Mouse (Mus musculus) intestine, embryonic 15.5 days (tissue): ENCODE results near the gene Kansl2. TPM values are rescaled to one million over a fixed set of nuclear protein-coding genes. Genes with fewer than 3 reads are reported as not detected.

Experiments
- ATAC-seq: fragments of 200-750 bp; cut with Nextera tagmentation; 2 replicates; pipeline ENCODE4 v1.8.0; 2017; ENCODE audit warnings: moderate TSS enrichment, moderate library complexity
- H3K27ac ChIP-seq: fragments of 300-500 bp; sonication (generic); 2 replicates; pipeline ENCODE4 v1.5.1; 2015; ENCODE audit warnings: mild to moderate bottlenecking, inconsistent platforms
- H3K27me3 ChIP-seq: fragments of 300-500 bp; sonication (generic); replicated peaks from 2 replicates; pipeline ENCODE4 v1.6.1; 2015; ENCODE audit warnings: inconsistent platforms
- H3K36me3 ChIP-seq: fragments of 300-500 bp; sonication (generic); 2 replicates; pipeline ENCODE4 v1.6.1; 2015; ENCODE audit warnings: inconsistent platforms
- H3K4me1 ChIP-seq: fragments of 300-500 bp; sonication (generic); replicated peaks from 2 replicates; pipeline ENCODE4 v1.6.1; 2015; ENCODE audit warnings: inconsistent platforms
- H3K4me2 ChIP-seq: fragments of 300-500 bp; sonication (generic); replicated peaks from 2 replicates; pipeline ENCODE4 v1.6.1; 2015; ENCODE audit warnings: mild to moderate bottlenecking, inconsistent platforms
- H3K4me3 ChIP-seq: fragments of 300-500 bp; sonication (generic); replicated peaks from 2 replicates; pipeline ENCODE4 v1.5.1; 2015; ENCODE audit warnings: inconsistent platforms
- H3K9ac ChIP-seq: fragments of 300-500 bp; sonication (generic); 2 replicates; pipeline ENCODE4 v1.6.1; 2015; ENCODE audit warnings: inconsistent platforms
- H3K9me3 ChIP-seq: fragments of 300-500 bp; sonication (generic); 2 replicates; pipeline ENCODE4 v1.6.1; 2016; ENCODE audit warnings: inconsistent platforms
- WGBS: fragments of 180-500 bp; shearing (Covaris S2); methylation state at CpG from one replicate; pipeline ENCODE4 v1.1.7; 2015; 5-methylcytosine and 5-hydroxymethylcytosine counted together
- polyA plus RNA-seq: library from polyadenylated mRNA; unstranded; fragments of >200 nt; fragmentation: Nextera tagmentation; extraction: Ambion mirVana; gene quantifications from 2 replicates; pipeline ENCODE4 v1.2.1, GENCODE M21; 2015

Gene Kansl2
- polyA plus RNA-seq, 1 experiment from 2014 or later = 86.7 TPM

DNA sequence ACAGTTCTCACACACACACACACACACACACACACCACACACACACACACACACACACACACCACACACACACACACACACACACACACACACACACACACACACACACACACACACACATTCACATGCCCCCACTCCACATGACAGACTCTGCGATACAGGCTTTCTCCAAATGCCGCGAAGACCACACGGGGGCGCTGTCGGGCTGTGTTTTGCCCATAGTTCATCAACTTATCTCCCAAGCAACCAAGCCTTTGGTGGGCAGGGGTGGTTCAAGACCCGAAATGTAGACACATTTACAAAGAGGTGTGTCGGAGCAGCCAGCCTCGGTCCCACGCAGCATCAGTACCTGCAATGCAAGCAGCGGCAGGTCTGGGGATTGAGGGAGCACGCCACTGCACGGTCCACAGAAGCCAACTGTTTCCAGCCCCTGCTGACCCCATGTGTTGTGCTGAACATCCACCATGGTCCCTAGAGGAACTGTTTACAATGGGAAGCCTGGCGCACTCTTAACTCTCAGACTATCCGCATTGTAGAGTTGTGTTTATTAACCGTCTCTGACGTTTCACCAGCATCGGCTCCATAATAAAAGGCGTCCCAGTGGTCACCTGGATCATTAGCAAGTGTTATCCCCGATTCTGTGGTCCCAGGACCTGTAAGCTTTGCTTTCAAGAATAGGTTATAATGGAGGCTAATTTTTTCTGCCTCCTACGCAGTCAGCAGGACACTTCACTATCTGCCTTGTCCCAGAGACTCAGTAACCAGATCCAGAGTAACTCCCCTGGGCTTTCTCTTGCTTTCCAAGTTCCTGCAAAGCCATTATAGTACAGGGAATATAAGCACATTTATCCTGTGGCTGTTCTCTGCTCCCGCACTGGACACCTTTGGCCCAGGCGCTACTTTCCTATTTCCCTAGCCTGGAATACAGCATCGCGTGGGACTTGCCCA is 23.4 kb downstream of the Kansl2 start:
- 23% methylated on average over 25 of the region's 25 CpGs for WGBS
- Histone ChIP-seq H3K27ac (no peak overlapping the region), H3K9me3 (no peaks in the 10 kb centered on the region), H3K27me3 (no peaks in the 10 kb centered on the region), H3K4me2 (peak overlapping the region; percentile 61), H3K4me1 (peaks cover 6% of the 10 kb centered on the region), H3K4me3 (peak overlapping the region; percentile 16), H3K36me3 (no peaks in the 10 kb centered on the region), H3K9ac (no peak overlapping the region)
- peak; percentile 53; the same call in 1 of the 2 replicates for ATAC-seq

DNA sequence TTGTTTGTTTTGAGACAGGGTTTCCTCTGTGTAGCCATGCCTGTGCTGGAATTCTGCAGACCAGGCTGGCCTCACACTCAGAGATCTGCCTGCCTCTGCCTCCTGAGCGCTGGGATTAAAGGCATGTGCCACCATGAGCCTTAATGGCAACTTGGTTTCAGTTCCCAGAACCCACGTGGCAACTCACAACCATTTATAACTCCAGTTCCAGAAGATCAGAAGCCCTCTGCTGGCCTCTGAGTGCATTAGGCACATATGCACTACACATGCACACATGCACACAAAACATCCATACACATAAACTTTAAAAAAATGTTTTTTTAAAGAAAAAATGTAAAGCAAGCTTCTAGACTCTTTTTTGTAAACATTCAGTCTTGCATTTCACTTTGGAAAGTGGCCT is 24.7 kb downstream of the Kansl2 start:
- Histone ChIP-seq H3K4me3 (no peak overlapping the region), H3K4me1 (peaks cover 6% of the 10 kb centered on the region), H3K27ac (no peak overlapping the region), H3K9me3 (no peaks in the 10 kb centered on the region), H3K4me2 (no peak overlapping the region), H3K27me3 (no peaks in the 10 kb centered on the region), H3K36me3 (no peaks in the 10 kb centered on the region), H3K9ac (no peak overlapping the region)
- no peak for ATAC-seq
- WGBS = 56% methylated on average over 2 of the region's 2 CpGs

DNA sequence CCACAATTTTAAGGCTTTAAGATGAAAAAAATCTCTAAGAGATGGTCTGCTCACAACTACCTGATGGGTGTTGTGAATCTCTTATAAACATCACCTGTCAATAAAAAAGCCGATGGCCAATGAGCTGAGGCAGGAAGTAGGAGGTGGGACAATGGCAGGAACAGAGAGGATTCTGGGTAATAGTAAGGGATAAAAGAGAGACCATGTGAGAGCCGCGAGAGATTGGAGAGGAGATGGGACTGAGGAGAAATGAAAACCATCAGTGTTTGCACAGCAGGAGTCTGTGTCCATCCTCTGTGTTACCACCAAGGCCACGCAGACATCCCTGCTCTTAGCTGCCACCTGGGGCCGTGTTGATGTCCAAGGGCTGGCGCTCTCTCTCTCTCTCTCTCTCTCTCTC is 26.7 kb downstream of the Kansl2 start:
- H3K9me3 ChIP-seq = no peaks in the 10 kb centered on the region
- no peaks in the 10 kb centered on the region for H3K36me3 ChIP-seq
- no peak overlapping the region for H3K4me3 ChIP-seq
- H3K4me1 ChIP-seq = peaks cover 6% of the 10 kb centered on the region
- H3K27me3 ChIP-seq = no peaks in the 10 kb centered on the region
- H3K27ac ChIP-seq = no peak overlapping the region
- no peak overlapping the region for H3K9ac ChIP-seq
- H3K4me2 ChIP-seq = no peak overlapping the region
- no peak for ATAC-seq
- WGBS = 92% methylated on average over 5 of the region's 6 CpGs

DNA sequence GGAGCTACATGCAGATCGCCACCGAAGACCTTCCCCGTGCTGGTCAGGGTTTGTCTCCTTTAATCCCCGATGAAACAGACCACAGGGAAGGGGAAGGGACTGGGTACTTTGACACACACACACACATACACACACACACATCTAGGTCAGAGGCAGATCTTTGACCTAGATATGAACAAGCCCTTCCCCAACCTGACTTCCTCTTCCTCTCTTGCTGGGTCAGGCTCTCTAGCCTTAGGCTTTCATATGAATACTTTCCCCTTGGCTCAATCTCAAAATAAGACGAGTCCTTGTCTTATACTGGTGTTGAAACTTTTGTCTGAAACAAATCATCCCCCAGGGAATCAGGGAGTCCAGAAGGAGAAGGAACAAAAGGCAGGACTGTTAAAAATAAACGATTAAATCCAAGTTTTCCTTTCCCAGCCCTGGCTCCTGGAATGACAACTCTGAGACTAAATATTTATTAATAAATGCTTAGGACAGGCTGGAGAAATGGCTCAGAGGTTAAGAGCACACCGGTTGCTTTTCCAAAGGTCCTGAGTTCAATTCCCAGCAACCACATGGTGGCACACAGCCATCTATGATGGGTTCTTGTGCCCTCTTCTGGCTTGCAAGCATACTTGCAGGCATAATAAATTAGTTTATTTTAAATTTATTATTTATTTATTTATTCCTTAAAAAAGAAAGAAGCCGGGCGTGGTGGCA is 27.7 kb downstream of the Kansl2 start:
- no peak for ATAC-seq
- Histone ChIP-seq H3K4me3 (no peak overlapping the region), H3K9ac (no peak overlapping the region), H3K27me3 (no peaks in the 10 kb centered on the region), H3K4me1 (peaks cover 6% of the 10 kb centered on the region), H3K4me2 (no peak overlapping the region), H3K36me3 (no peaks in the 10 kb centered on the region), H3K27ac (no peak overlapping the region), H3K9me3 (no peaks in the 10 kb centered on the region)
- 68% methylated on average over 9 of the region's 9 CpGs for WGBS

DNA sequence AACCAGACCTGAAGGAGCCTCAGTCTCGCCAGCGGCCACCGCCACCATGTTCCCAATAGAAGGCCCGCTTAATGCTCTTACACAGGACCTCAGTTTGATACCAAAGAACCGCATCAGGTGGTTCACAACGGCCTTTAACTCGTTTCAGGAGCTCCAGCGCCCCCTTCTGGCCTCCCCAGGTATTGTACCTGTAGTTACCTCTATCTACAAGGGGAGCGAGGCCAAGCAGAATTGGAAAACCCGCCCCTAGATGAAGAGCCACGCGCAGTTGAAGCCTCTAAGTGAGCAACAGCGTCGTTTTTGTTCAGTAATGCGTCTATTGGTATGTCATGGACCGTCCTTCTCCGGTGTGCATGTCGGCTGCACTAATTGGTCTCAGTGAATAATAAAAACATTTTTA is 29.6 kb downstream of the Kansl2 start:
- Histone ChIP-seq H3K36me3 (no peaks in the 10 kb centered on the region), H3K4me2 (no peak overlapping the region), H3K4me3 (no peak overlapping the region), H3K27ac (no peak overlapping the region), H3K27me3 (no peaks in the 10 kb centered on the region), H3K4me1 (no peaks in the 10 kb centered on the region), H3K9me3 (no peaks in the 10 kb centered on the region), H3K9ac (no peak overlapping the region)
- 16% methylated on average over 18 of the region's 18 CpGs for WGBS
- no peak for ATAC-seq

DNA sequence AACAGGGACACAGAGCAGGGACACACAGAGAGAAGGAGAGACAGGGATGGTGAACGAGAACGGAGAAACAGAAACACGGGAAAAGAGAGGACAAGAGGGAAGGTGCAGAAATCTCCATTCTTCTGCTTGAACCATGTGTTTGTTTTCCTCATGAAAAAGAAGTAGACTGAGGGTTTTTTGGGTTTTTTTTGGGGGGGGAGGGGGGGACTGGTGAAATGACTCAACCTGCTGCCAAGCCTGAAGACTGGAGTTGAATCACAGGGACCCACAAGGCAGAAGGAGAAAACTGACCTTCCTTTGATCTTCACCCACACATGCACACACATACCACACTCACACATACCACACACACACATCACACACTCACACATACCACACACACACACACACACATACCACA is 30.7 kb downstream of the Kansl2 start:
- Histone ChIP-seq H3K36me3 (no peaks in the 10 kb centered on the region), H3K27ac (no peak overlapping the region), H3K4me2 (no peak overlapping the region), H3K9ac (no peak overlapping the region), H3K4me3 (no peak overlapping the region), H3K27me3 (no peaks in the 10 kb centered on the region), H3K9me3 (no peaks in the 10 kb centered on the region), H3K4me1 (no peaks in the 10 kb centered on the region)
- 75% methylated on average over 3 of the region's 3 CpGs for WGBS
- no peak for ATAC-seq

DNA sequence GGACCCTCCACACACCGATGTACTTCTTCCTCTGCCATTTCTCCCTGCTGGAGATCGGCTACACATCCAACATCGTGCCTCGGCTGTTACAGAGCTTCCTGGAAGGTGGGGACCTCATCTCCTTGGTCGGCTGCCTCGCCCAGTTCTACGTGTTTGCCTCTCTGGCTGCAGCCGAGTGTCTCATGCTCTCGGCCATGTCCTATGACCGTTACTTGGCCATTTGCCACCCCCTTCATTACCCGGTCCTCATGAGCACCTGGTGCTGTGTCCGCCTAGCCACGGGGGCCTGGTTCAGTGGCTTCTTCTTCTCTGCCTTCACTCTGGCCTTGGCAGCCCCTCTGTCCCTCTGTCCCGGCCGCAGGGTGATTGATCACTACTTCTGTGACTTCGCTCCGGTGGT is 36.4 kb downstream of the Kansl2 start:
- no peak overlapping the region for H3K4me2 ChIP-seq
- no peak overlapping the region for H3K9ac ChIP-seq
- H3K36me3 ChIP-seq = no peaks in the 10 kb centered on the region
- ATAC-seq = no peak
- no peak overlapping the region for H3K27ac ChIP-seq
- H3K4me3 ChIP-seq = no peak overlapping the region
- no peaks in the 10 kb centered on the region for H3K27me3 ChIP-seq
- H3K4me1 ChIP-seq = no peaks in the 10 kb centered on the region
- WGBS = 86% methylated on average over 17 of the region's 17 CpGs
- H3K9me3 ChIP-seq = no peaks in the 10 kb centered on the region

DNA sequence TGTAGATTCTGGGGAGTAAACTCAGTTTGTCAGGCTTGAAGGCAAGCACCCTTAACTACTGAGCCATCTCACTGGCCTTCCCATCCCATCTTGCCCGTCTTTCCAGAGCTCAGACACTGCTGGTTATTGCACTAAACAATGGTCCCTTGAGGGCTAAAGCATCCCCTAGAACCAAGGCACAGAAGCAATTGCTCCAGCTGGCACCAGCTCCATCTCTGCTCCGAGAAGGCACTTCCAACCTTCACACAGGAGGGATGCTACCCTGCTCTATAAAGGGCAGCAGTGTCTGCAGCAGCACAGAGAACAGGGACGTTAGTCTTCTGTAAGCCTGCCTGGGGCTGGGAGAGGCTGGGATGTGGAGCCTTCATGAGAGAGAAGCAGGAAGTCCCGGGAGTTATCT is 42.0 kb downstream of the Kansl2 start, which contains the start of gene Olfr279:
Gene Olfr279 (plus strand): TSS at position 301 of the 400 bp plus-strand sequence.
- H3K4me1 ChIP-seq = no peaks in the 10 kb centered on the region
- no peak within 1 kb of the TSS for H3K4me3 ChIP-seq
- no peaks in the 10 kb centered on the region for H3K27me3 ChIP-seq
- no peaks in the 10 kb centered on the region for H3K36me3 ChIP-seq
- 44% methylated on average over 4 of the region's 4 CpGs for WGBS
- no peak within 1 kb of the TSS for H3K4me2 ChIP-seq
- no peaks in the 10 kb centered on the region for H3K9me3 ChIP-seq
- H3K27ac ChIP-seq = no peak within 1 kb of the TSS
- no peak within 1 kb of the TSS for H3K9ac ChIP-seq
- no peak for ATAC-seq

DNA sequence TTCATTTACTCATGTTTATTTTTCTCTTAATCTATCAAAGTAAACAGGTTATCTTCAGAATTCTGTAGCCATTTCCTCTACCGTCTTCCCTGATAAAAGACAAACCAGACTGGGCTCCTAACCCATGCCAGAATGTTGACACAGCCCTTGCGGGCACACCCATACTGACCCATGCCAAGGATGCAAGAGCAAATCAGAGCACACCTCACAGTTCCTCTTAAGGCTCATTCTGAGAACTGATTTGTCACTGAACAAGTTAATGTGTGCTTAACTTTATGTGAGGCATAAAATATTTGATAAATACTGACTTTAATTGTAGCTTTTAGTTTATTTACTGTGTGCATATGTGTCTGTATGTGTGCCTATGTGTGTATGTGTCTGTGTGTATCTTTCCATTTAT is 42.7 kb downstream of the Kansl2 start:
- no peak for ATAC-seq
- Histone ChIP-seq H3K4me1 (no peaks in the 10 kb centered on the region), H3K9ac (no peak overlapping the region), H3K4me3 (no peak overlapping the region), H3K9me3 (no peaks in the 10 kb centered on the region), H3K27me3 (no peaks in the 10 kb centered on the region), H3K36me3 (no peaks in the 10 kb centered on the region), H3K27ac (no peak overlapping the region), H3K4me2 (no peak overlapping the region)
- 50% methylated on average over 2 of the region's 2 CpGs for WGBS

DNA sequence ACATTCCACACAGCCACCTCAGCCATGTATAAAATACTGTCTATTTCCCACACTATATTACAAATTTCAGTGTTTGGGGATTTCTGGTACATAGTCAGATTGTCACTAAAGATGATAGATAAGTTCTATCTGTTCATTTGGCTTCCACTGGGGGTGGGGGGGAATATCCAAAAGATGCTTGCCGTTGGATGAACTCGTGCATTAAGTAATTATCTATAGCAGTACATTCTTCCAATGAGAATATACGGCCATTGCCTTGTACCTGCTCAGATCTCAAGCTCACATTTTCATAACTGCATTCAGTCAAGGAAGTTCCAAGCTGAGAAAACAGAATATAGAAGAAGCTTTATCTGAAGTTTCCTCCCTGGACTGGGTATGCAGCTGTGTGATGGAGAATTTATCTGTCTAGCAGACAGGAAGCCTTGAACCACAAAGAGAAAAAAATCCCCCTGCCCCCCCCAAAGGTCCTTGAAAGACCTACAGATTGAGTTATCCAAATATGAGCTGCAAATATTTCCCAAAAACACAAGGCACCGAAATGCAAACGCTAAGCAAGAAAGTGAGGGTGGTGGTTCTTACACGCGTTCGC is 47.5 kb downstream of the Kansl2 start:
- H3K4me3 ChIP-seq = no peak overlapping the region
- 87% methylated on average over 8 of the region's 8 CpGs for WGBS
- H3K36me3 ChIP-seq = no peaks in the 10 kb centered on the region
- no peak overlapping the region for H3K4me2 ChIP-seq
- H3K27ac ChIP-seq = no peak overlapping the region
- no peak overlapping the region for H3K9ac ChIP-seq
- no peaks in the 10 kb centered on the region for H3K9me3 ChIP-seq
- ATAC-seq = no peak
- no peaks in the 10 kb centered on the region for H3K27me3 ChIP-seq
- H3K4me1 ChIP-seq = no peaks in the 10 kb centered on the region; the same call in 1 of the 2 replicates

DNA sequence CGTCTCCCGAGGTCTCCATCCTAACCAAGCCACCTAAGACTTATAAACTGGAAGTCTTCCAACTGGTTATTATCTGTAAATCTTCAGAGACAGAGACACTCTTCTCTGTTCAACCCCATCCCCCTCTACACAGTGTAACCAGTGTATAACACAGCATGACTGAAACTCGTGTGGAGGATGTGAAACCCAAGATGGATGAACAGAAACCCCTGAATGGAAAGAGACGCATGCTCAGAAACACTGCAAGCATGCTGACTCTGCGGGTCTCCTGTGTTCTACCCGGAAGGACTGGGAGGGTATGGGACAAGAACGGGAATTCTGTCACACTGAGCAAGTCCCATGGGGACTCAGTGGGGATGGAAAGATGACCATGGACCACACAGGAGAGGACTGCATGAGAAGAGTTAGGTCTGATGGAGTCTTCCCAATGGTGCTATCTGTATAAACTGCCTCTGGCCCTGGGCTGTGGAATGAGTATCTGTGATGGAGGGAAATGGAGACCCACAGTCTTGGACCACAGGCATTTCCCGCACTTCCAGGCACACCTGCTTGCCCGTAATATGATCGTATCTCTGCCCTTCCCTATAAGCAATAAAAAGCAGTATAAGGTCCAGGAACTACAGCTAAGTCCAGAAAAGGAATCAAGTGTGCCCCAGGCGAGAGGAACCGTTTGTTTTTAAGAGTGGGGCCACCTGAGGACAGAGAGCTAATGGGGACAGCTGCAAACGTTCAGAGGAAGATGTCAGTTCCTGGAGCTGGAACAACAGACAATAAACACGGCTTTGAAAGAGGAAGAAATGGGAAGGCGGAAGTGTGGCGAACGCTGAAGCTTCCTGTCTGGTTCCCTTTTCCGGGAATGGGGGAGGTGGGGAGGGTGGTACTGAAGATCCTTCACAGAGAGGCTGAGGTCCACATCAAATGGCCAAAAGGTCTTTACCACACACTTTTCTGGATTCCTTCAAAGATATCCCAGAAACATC is 49.9 kb downstream of the Kansl2 start:
- no peaks in the 10 kb centered on the region for H3K27me3 ChIP-seq
- H3K4me2 ChIP-seq = no peak overlapping the region
- no peak overlapping the region for H3K27ac ChIP-seq
- no peak overlapping the region for H3K4me3 ChIP-seq
- H3K36me3 ChIP-seq = no peaks in the 10 kb centered on the region
- H3K9me3 ChIP-seq = no peaks in the 10 kb centered on the region
- H3K9ac ChIP-seq = no peak overlapping the region
- WGBS = 55% methylated on average over 18 of the region's 18 CpGs
- no peaks in the 10 kb centered on the region; the same call in 1 of the 2 replicates for H3K4me1 ChIP-seq
- ATAC-seq = no peak
